Mouse (Mus musculus) mature B cell (primary cell): ENCODE results near the gene Nkx2-5.

Experiments
- in situ Hi-C: fragments of 300-500 bp; cut with MboI; formaldehyde crosslinking; loops from 2 replicates; pipeline ENCODE4 v1.14.3; 2019

Gene Nkx2-5

GRCm38 (mm10) chr17:26844909-26845148, at the start of gene Nkx2-5:
Gene Nkx2-5 (minus strand): TSS chr17:26845009.
- in situ Hi-C loops = no loop called here

- in situ Hi-C loops = no loop called here
Observed at GRCm38 (mm10) chr17:26894342-26894741, 49.5 kb upstream of the Nkx2-5 start.

- in situ Hi-C loops = no loop called here
Observed at GRCm38 (mm10) chr17:26893492-26893891, 48.7 kb upstream of the Nkx2-5 start.

GRCm38 (mm10) chr17:26892635-26893375, 48.0 kb upstream of the Nkx2-5 start:
- in situ Hi-C loops = no loop called here

- in situ Hi-C loops = loop anchor here (5.0 kb wide), 2 partner anchors 91 to 231 kb away; no protein-coding TSS in a partner anchor
Observed at GRCm38 (mm10) chr17:26887926-26888325, 43.1 kb upstream of the Nkx2-5 start.

GRCm38 (mm10) chr17:26886047-26886749, 41.4 kb upstream of the Nkx2-5 start:
- in situ Hi-C loops = loop anchor here (5.0 kb wide), 2 partner anchors 89 to 229 kb away; no protein-coding TSS in a partner anchor

GRCm38 (mm10) chr17:26884995-26885926, 40.5 kb upstream of the Nkx2-5 start:
- in situ Hi-C loops = loop anchor here (5.0 kb wide), 2 partner anchors 88 to 228 kb away; no protein-coding TSS in a partner anchor

GRCm38 (mm10) chr17:26883585-26883984, 38.8 kb upstream of the Nkx2-5 start:
- in situ Hi-C loops = no loop called here

- in situ Hi-C loops = no loop called here
Observed at GRCm38 (mm10) chr17:26882706-26883105, 37.9 kb upstream of the Nkx2-5 start.

- in situ Hi-C loops = no loop called here
Observed at GRCm38 (mm10) chr17:26879235-26879634, 34.4 kb upstream of the Nkx2-5 start.

GRCm38 (mm10) chr17:26877927-26878326, 33.1 kb upstream of the Nkx2-5 start:
- in situ Hi-C loops = no loop called here

GRCm38 (mm10) chr17:26874542-26874941, 29.7 kb upstream of the Nkx2-5 start:
- in situ Hi-C loops = no loop called here

GRCm38 (mm10) chr17:26873502-26873901, 28.7 kb upstream of the Nkx2-5 start:
- in situ Hi-C loops = no loop called here

- in situ Hi-C loops = no loop called here
Observed at GRCm38 (mm10) chr17:26872870-26873269, 28.1 kb upstream of the Nkx2-5 start.

GRCm38 (mm10) chr17:26868756-26869155, 23.9 kb upstream of the Nkx2-5 start:
- in situ Hi-C loops = no loop called here

- in situ Hi-C loops = no loop called here
Observed at GRCm38 (mm10) chr17:26865156-26865555, 20.3 kb upstream of the Nkx2-5 start.

GRCm38 (mm10) chr17:26864343-26864742, 19.5 kb upstream of the Nkx2-5 start:
- in situ Hi-C loops = no loop called here

GRCm38 (mm10) chr17:26861793-26862192, 17.0 kb upstream of the Nkx2-5 start:
- in situ Hi-C loops = no loop called here

- in situ Hi-C loops = no loop called here
Observed at GRCm38 (mm10) chr17:26861383-26861782, 16.6 kb upstream of the Nkx2-5 start.

GRCm38 (mm10) chr17:26860906-26861305, 16.1 kb upstream of the Nkx2-5 start:
- in situ Hi-C loops = no loop called here

GRCm38 (mm10) chr17:26852262-26852661, 7.5 kb upstream of the Nkx2-5 start:
- in situ Hi-C loops = no loop called here

- in situ Hi-C loops = no loop called here
Observed at GRCm38 (mm10) chr17:26851136-26851460, 6.3 kb upstream of the Nkx2-5 start.
